Mouse (Mus musculus) thymus, adult 2 months (tissue): ENCODE data around the gene C530008M17Rik. TPM values are rescaled to one million over a fixed set of nuclear protein-coding genes. Genes with fewer than 3 reads are reported as not detected.

Experiments used
- DNase-seq: peaks from one replicate; pipeline ENCODE4 v3.0.0; 2021
- H3K27ac ChIP-seq: fragments of 200-500 bp; 2 replicates; pipeline ENCODE4 v1.5.1; 2012; ENCODE audit warnings: low read length, control low read depth; ENCODE audit not compliant: control insufficient read depth, insufficient read depth
- H3K27me3 ChIP-seq: fragments of 200-500 bp; 2 replicates; pipeline ENCODE4 v1.6.1; 2012; ENCODE audit warnings: mild to moderate bottlenecking, low read length, moderate library complexity, mixed read lengths; ENCODE audit not compliant: control insufficient read depth, insufficient read depth
- H3K36me3 ChIP-seq: fragments of 200-500 bp; 2 replicates; pipeline ENCODE4 v1.6.1; 2012; ENCODE audit warnings: mild to moderate bottlenecking, low read length, moderate library complexity; ENCODE audit not compliant: control insufficient read depth, insufficient read depth
- H3K4me1 ChIP-seq: fragments of 200-500 bp; replicated peaks from 2 replicates; pipeline ENCODE4 v1.6.1; 2012; ENCODE audit warnings: low read length; ENCODE audit not compliant: control insufficient read depth, insufficient read depth
- H3K4me3 ChIP-seq: fragments of 200-500 bp; 2 replicates; pipeline ENCODE4 v1.5.1; 2012; ENCODE audit warnings: mild to moderate bottlenecking, low read length, control low read depth, moderate library complexity; ENCODE audit not compliant: control insufficient read depth, insufficient read depth
- CTCF ChIP-seq: fragments of 200-500 bp; IDR thresholded peaks from 2 replicates; pipeline ENCODE4 v1.5.1; 2012; ENCODE audit warnings: mild to moderate bottlenecking, control low read depth, low read length, moderate library complexity, borderline replicate concordance; ENCODE audit not compliant: control insufficient read depth, poor library complexity, insufficient read depth; ENCODE audit errors: extremely low read depth
- POLR2A ChIP-seq: fragments of 200-500 bp; IDR thresholded peaks from 2 replicates; pipeline ENCODE4 v1.6.1; 2012; ENCODE audit warnings: mild to moderate bottlenecking, low read length, control low read depth, moderate library complexity; ENCODE audit not compliant: control insufficient read depth, poor library complexity, insufficient read depth; ENCODE audit errors: extremely low read depth
- WGBS: fragments of 180-500 bp; shearing (Covaris S2); methylation state at CpG from one replicate; pipeline ENCODE4 v1.1.7; 2018; 5-methylcytosine and 5-hydroxymethylcytosine counted together
- polyA plus RNA-seq: library from polyadenylated mRNA; depleted of rRNA; stranded (reverse); fragments of >200 nt; gene quantifications from 2 replicates; pipeline ENCODE4 v1.2.3, GENCODE M21; 2012

The C530008M17Rik gene
- polyA plus RNA-seq, 1 experiment = 1.3 TPM

DNA sequence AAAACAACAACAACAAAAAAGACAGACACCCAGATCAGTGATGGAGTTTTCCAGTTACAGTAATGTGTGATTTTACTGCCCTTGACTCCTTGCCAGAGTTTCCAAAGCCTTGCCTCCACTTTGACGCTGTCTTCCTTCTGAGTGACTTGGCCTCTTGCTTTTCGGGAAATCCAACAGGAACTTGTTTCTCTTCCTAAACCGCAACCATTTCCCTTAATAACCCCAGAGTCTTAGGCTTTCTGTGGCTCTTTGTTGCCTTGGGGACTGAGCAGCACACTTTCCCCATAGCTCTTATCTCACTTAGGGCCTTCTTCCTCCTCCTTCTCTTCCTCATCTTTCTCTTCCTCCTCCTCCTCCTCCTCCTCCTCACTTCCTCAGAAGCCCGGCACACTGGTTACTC is 19.1 kb downstream of the C530008M17Rik start:
- Histone ChIP-seq H3K4me3 (no peak overlapping the region), H3K4me1 (no peaks in the 10 kb centered on the region), H3K27me3 (no peaks in the 10 kb centered on the region), H3K36me3 (no peaks in the 10 kb centered on the region), H3K27ac (no peak overlapping the region)
- no peak for DNase-seq
- 16% methylated on average over 4 of the region's 4 CpGs for WGBS
- TF ChIP-seq POLR2A (no peak), CTCF (no peak)

DNA sequence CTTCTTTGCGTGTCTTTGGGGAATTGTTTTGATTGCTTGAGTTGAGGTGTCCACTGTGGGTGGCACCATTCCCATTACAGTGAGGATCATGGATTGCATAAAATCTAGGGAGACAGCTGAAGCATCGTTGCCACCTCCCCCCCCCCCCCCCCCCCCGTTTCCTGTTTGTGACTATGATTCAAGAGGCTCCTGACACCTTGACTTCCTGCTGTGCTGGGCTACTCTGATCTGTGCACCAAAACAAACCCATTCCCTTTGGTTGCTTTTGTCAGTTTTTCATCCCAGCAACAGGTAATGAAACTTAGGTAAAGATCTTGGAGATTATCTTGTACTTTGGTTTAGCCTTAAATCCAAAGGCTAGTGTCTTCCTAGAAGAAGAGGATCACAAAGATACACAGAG is 24.6 kb downstream of the C530008M17Rik start:
- H3K4me3 ChIP-seq = no peak overlapping the region
- H3K27ac ChIP-seq = no peak overlapping the region
- 43% methylated on average over 3 of the region's 3 CpGs for WGBS
- H3K36me3 ChIP-seq = no peaks in the 10 kb centered on the region
- no peaks in the 10 kb centered on the region for H3K27me3 ChIP-seq
- TF ChIP-seq POLR2A (no peak), CTCF (no peak)
- DNase-seq = no peak
- H3K4me1 ChIP-seq = peaks cover 3% of the 10 kb centered on the region; the same call in 1 of the 2 replicates

DNA sequence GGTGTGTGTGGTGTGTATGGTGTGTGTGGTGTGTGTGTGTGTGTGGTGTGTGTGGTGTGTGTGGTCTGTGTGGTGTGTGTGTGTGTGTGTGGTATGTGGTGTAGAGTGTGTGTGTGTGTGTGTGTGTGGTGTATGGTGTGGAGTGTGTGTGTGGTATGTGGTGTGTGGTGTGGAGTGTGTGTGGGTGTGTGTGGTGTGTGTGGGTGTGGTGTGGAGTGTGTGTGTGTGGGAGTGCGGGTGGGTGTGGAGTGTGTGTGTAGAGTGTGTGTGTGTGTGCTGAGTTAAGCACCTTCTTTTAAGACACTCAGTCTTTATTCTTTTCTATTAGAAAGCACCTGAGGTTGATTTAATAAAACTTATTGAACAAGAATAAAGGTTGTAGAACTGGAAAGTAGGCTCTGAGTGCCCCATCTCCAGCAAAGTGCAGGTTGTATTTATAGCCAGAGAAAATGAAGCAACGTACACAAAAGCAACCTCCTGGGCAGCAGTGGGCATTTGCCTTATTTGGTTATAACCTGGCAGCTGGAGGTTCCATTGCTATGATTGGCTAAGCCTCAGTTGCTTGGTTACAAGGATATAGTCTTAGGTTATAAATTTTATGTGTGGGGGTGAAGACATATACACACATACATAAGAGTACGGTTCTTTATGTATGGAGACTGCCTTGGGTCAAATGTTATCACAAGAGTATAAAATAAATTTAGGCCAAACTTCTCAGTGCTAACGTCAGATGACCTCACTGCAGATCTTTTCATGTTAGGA is 25.8 kb downstream of the C530008M17Rik start:
- Histone ChIP-seq H3K27ac (no peak overlapping the region), H3K27me3 (no peaks in the 10 kb centered on the region), H3K4me3 (no peak overlapping the region), H3K4me1 (peaks cover 3% of the 10 kb centered on the region; the same call in 1 of the 2 replicates), H3K36me3 (no peaks in the 10 kb centered on the region)
- WGBS = 87% methylated on average over 4 of the region's 4 CpGs
- no peak for DNase-seq
- no peak for TF ChIP-seq POLR2A
- TF ChIP-seq CTCF = no peak

DNA sequence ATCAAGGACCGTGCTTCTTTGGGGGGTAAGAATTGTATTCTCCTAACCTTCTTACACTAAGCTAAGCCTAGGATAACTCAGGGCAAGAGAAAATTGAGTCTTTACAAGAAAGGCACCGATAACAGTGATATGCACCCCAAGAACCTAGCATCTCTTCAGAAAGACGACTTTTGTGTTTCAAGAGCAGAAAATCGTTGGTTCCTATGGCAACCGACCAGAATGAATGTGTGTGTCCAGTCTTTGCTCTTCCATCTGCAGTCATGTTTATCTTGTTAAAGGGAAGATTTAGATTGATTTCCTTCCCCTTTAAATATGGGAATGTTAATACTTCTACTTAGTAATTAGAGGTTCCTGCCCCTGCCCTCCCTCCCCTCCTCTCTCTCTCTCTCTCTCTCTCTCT is 27.1 kb downstream of the C530008M17Rik start:
- WGBS = 90% methylated on average over 5 of the region's 5 CpGs
- Histone ChIP-seq H3K4me3 (no peak overlapping the region), H3K27me3 (no peaks in the 10 kb centered on the region), H3K36me3 (no peaks in the 10 kb centered on the region), H3K27ac (no peak overlapping the region), H3K4me1 (peaks cover 3% of the 10 kb centered on the region; the same call in 1 of the 2 replicates)
- no peak for TF ChIP-seq CTCF
- no peak for TF ChIP-seq POLR2A
- no peak for DNase-seq

DNA sequence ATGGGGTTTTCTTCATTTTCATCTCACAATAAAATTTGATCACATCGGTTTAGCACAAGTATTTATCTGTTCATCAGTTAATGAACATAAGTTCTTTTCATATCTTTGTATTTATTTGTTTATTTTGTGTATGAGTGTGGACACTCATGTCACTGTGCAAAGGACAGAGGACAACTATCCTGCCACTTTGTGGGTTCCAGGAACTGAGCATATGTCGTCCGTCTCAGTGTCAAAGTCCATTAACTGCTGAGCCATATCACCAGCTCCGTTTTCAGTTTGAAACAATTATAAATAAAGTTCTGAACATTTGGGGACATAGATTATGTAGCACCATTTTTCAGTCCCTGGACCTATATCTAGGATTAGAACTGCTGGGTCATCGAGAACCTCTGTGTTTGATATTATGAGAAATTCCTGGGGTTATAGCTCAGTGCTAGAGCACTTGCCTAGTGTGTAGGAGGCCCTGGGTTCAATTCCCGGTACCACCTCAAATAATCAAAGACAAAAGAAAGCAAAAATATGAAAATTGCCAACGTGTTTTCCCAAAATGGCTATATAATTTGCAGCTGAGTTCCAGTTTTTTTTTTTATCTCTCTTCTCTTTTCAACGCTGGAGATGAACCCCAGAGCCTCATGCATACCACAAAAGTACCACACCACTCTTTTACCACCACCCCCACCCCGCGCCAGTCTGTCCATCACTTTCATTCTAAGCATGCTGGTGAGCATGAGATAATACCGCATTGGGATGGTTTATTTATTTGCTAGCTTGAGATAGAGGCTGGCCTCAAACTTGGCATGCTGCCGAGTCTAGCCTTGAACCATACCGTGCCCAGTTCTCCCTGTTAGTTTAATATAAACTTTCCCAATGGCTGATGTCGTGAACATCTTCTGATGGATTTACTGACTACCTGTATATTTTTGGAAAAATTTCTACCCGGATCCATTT is 28.6 kb downstream of the C530008M17Rik start:
- H3K27ac ChIP-seq = no peak overlapping the region
- 88% methylated on average over 15 of the region's 15 CpGs for whole genome bisulfite sequencing
- no peaks in the 10 kb centered on the region for H3K27me3 ChIP-seq
- no peaks in the 10 kb centered on the region for H3K36me3 ChIP-seq
- peaks cover 3% of the 10 kb centered on the region; the same call in 1 of the 2 replicates for H3K4me1 ChIP-seq
- TF ChIP-seq POLR2A = no peak
- no peak for TF ChIP-seq CTCF
- H3K4me3 ChIP-seq = no peak overlapping the region
- DNase-seq = no peak

DNA sequence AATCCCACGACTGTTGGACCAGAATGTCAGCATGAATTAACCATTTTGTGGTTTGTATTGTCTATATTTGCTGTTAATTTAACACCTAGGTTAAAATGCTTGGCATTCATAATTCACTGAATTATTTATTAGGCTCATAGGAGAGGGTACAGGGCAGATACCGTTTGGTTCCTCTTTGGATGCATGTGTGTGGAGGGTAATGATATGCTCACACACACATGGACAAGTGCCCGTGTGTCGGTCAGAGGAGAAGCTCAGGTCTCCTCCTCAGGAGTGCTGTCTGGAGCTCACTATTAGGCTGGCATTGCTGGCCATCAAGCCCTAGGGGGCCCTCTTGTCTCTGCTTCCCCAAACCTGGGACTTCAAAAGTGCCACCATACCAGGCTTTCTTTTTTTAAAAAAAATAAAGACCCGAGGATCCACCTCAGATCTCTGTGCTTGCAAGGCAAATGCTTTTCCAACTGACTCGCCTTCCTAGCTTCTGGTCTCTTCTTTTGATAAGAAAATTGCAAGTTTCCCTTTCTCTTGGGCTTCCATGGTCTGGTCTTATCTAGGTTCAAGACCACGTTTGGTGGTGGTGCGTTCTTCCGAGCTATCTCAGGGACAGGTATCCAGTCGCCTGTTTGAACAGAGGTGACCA is 31.8 kb downstream of the C530008M17Rik start:
- no peak for TF ChIP-seq CTCF
- TF ChIP-seq POLR2A = no peak
- DNase-seq = no peak
- Histone ChIP-seq H3K4me1 (no peaks in the 10 kb centered on the region), H3K27me3 (no peaks in the 10 kb centered on the region), H3K36me3 (no peaks in the 10 kb centered on the region), H3K27ac (no peak overlapping the region), H3K4me3 (no peak overlapping the region)
- WGBS = 86% methylated on average over 10 of the region's 10 CpGs
